Comparison of ENCODE assay signal across 9 mouse cellular contexts in the genomic region with DNA sequence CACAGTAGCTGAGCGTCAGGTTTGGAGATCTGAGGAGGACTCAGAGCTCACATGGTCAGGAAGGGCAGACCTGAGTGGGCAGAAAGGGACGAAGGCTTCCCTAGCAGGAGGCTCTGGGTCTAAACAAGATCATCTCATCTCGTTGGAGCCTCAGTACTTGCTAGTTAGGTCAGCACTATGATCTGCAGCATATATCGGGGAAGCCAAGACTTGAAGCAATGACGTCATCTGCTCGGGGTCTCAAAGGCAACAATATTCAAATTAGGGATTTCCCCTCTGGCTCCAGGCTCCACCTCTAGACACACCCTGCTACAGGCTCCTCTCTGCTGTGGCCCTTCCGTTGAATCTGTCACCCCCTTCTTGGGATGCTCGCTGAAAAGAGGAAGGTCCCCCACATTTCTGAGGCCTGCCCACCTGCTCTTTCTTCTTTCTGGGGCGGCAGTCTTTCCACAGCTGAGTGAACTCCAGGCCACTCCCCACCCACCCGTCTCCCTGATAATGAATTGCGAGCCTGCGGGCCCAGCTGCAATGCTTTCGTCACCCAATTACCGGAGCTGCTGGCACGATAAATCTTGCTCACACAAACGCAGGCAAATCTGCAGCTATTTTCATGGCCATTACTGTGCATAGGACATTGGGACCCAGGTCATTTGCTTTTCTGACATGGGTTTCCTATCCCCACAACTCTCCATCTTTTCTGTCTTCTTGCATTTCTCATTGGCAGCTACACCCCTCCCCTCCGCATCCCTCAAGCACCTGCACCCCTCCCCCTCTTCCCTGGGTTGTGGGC. TPM values are rescaled to one million over a fixed set of nuclear protein-coding genes. Genes with fewer than 3 reads are reported as not detected.
A peak's percentile ranks its signal among the peaks of the same experiment; 100 is the strongest.
DNase-seq lines count a peak whose midpoint lies in the region; ATAC-seq lines count a peak whose summit lies in the region.
"Had no signal": no experiment of that assay in that cellular context is flagged by ENCODE, and none has a peak within 500 bp of the region (broad histone marks: within the 10 kb centered on the region; RNA-seq: fewer than 3 reads in every experiment).

No protein-coding gene starts in this region.

- no peak overlapping the region for H3K9ac ChIP-seq in forebrain, embryonic 11.5 days (ENCODE audit: low read length)
- H3K9ac ChIP-seq in intestine, embryonic 16.5 days (ENCODE audit: low read depth, low read length) = no peak overlapping the region

- WGBS in forebrain, embryonic 11.5 days = 12% methylated on average over 17 of the region's 17 CpGs
- WGBS in intestine, embryonic 16.5 days = 15% methylated on average over 17 of the region's 17 CpGs

- H3K4me2 ChIP-seq in forebrain, embryonic 11.5 days (ENCODE audit: low read depth, low read length, severe bottlenecking) = peak overlapping the region; percentile 39
- peak overlapping the region; percentile 14; the same call in 1 of the 2 replicates for H3K4me2 ChIP-seq in intestine, embryonic 16.5 days (ENCODE audit: low read depth, low read length)

- H3K27me3 ChIP-seq in forebrain, embryonic 11.5 days (ENCODE audit: control insufficient read depth, insufficient read depth, low read length) = peaks cover 2% of the 10 kb centered on the region; the same call in 1 of the 2 replicates
- H3K27me3 ChIP-seq in intestine, embryonic 16.5 days (replicated peaks; ENCODE audit: control insufficient read depth, insufficient read depth, low read length) = no peaks in the 10 kb centered on the region

- DNase-seq in kidney, adult 18-20 months = peak; percentile 15
- DNase-seq in kidney, adult 11 months = no peak
- peak; percentile 83 for DNase-seq in MN1 (ENCODE audit: low spot score)
- peak; percentile 58 for DNase-seq in forebrain, embryonic 11.5 days (ENCODE audit: low spot score)
- peak; percentile 33 to 81 for DNase-seq in natural killer cell, adult 2 months (ENCODE audit: low spot score in 2 of 2)
- DNase-seq in thymus, postnatal 4 days = peak; percentile 61
- DNase-seq in urinary bladder, adult 2 months (ENCODE audit: low spot score) = no peak

- no peaks in the 10 kb centered on the region for H3K9me3 ChIP-seq in forebrain, embryonic 11.5 days (ENCODE audit: control insufficient read depth, low read length)
- no peaks in the 10 kb centered on the region for H3K9me3 ChIP-seq in intestine, embryonic 16.5 days (ENCODE audit: control insufficient read depth, low read length)

- peak; percentile 76 for ATAC-seq in forebrain, embryonic 11.5 days (replicated peaks; ENCODE audit: low FRiP score)
- no peak for ATAC-seq in intestine, embryonic 16.5 days

- H3K36me3 ChIP-seq in forebrain, embryonic 11.5 days (ENCODE audit: control insufficient read depth, insufficient read depth, low read length) = no peaks in the 10 kb centered on the region
- H3K36me3 ChIP-seq in intestine, embryonic 16.5 days (ENCODE audit: control insufficient read depth, insufficient read depth, low read length) = no peaks in the 10 kb centered on the region

- no peaks in the 10 kb centered on the region for H3K4me1 ChIP-seq in forebrain, embryonic 11.5 days (replicated peaks; ENCODE audit: control insufficient read depth, insufficient read depth, low read length)
- peaks cover 7% of the 10 kb centered on the region; the same call in 1 of the 2 replicates for H3K4me1 ChIP-seq in intestine, embryonic 16.5 days (ENCODE audit: control insufficient read depth, insufficient read depth, low read length)

- peak overlapping the region; percentile 9; the same call in 1 of the 2 replicates for H3K4me3 ChIP-seq in forebrain, embryonic 11.5 days (ENCODE audit: low read depth, low read length)
- H3K4me3 ChIP-seq in intestine, embryonic 16.5 days (ENCODE audit: low read length) = no peak overlapping the region

- no peak overlapping the region for H3K27ac ChIP-seq in forebrain, embryonic 11.5 days (ENCODE audit: low read depth, low read length)
- no peak overlapping the region for H3K27ac ChIP-seq in intestine, embryonic 16.5 days (ENCODE audit: low read length)

RNA-seq across cellular contexts. Expression of a gene that starts 32.1 kb away (rescaled TPM):
- polyA plus RNA-seq in forebrain, embryonic 11.5 days (2014; fragmentation: Nextera tagmentation; extraction: Ambion mirVana) = not detected in 2 replicates
- not detected in 2 replicates for polyA plus RNA-seq in intestine, embryonic 16.5 days (2015; fragmentation: Nextera tagmentation; extraction: Ambion mirVana)
- polyA plus RNA-seq in urinary bladder, adult 2 months (2012; rRNA removed) = not detected in 2 replicates
- polyA plus RNA-seq: testis, adult 2 months had no signal

RNA-seq across cellular contexts. Expression of a gene that starts 32.8 kb away (rescaled TPM):
- 1.2 and 2.3 TPM in 2 replicates for polyA plus RNA-seq in forebrain, embryonic 11.5 days (2014; fragmentation: Nextera tagmentation; extraction: Ambion mirVana)
- 6.0 and 7.2 TPM in 2 replicates for polyA plus RNA-seq in intestine, embryonic 16.5 days (2015; fragmentation: Nextera tagmentation; extraction: Ambion mirVana)
- polyA plus RNA-seq in urinary bladder, adult 2 months (2012; rRNA removed) = 5.9 and 6.2 TPM in 2 replicates

Comparison
In these comparisons a context has a peak if more than half of its experiments do, and no peak if none do; other contexts are left out.
1. DNase-seq: peak in kidney, adult 18-20 months (single experiment), MN1 (single experiment), forebrain, embryonic 11.5 days (single experiment), natural killer cell, adult 2 months (2 of 2) and thymus, postnatal 4 days (single experiment); none in kidney, adult 11 months (single experiment) and urinary bladder, adult 2 months (single experiment).